In the genomic region with DNA sequence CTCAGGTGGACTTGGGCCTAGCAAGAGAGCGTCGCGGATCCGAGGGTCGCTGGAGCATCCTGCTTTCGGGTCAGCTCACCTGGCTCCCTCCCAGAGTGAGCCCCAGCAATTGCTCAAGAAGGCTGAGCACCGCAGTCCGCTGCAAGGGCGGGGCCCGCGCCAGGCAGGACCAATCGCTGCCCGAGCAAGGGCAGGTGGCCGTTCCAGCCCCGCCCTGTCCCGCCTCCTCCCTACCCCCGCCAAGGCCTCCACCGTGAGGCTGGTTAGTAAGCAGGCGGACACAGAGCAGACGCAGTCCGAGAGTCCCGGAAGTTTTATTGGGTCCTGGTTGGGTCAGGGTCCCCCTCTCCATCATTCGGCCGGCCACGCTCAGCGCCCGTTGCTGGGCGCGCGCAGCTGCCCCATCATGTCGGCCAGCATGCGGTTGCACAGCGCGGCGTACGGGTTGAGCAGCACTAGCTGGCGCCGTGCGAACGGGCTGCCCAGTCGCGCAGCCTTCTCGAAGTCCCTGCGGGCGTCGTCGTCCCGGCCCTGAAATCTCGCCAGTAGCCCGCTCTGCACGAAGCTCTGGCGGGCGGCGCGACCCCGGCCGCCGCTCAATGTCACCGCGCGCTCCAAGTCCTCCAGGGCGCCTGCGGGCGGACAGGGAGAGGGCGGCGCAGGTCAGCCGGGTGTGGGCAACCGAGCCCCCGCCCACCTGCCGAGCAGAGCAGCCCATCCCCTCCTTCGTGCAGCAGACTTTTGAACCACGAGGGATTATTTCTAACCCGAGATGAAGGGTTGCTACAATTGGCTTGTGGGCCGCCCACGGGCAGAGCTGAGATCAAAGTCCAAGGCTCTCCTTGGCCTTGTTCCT, we compare ENCODE assay signal across 8 mouse cellular contexts. TPM values are rescaled to one million over a fixed set of nuclear protein-coding genes. Genes with fewer than 3 reads are reported as not detected.
A peak's percentile ranks its signal among the peaks of the same experiment; 100 is the strongest.
DNase-seq lines count a peak whose midpoint lies in the region; ATAC-seq and TF ChIP-seq lines count a peak whose summit lies in the region.

TSS of gene Tmem25 (minus strand) at position 206 of the 856 bp plus-strand sequence.

- no peaks in the 10 kb centered on the region for H3K9me3 ChIP-seq in ES-Bruce4 (replicated peaks; ENCODE audit: control insufficient read depth, insufficient read depth, low read length, poor library complexity, severe bottlenecking)
- H3K9me3 ChIP-seq in forebrain, embryonic 13.5 days (replicated peaks) = no peaks in the 10 kb centered on the region
- H3K9me3 ChIP-seq in liver, embryonic 15.5 days (replicated peaks) = no peaks in the 10 kb centered on the region
- H3K9me3 ChIP-seq in neural tube, embryonic 12.5 days = no peaks in the 10 kb centered on the region
- H3K9me3 ChIP-seq in stomach, postnatal 0 days (ENCODE audit: control insufficient read depth, low read length) = no peaks in the 10 kb centered on the region

- peak; percentile 97 for ATAC-seq in forebrain, embryonic 13.5 days
- ATAC-seq in liver, embryonic 15.5 days (ENCODE audit: insufficient read depth) = peak; percentile 85
- peak; percentile 95 for ATAC-seq in neural tube, embryonic 12.5 days (ENCODE audit: low FRiP score, low read depth)
- peak; percentile 93 for ATAC-seq in stomach, postnatal 0 days (ENCODE audit: low FRiP score, low TSS enrichment)

- no peaks in the 10 kb centered on the region for H3K4me1 ChIP-seq in ES-Bruce4 (ENCODE audit: control insufficient read depth, insufficient read depth, low read length)
- H3K4me1 ChIP-seq in forebrain, embryonic 13.5 days = peaks cover 17% of the 10 kb centered on the region
- peaks cover 26% of the 10 kb centered on the region for H3K4me1 ChIP-seq in liver, embryonic 15.5 days (replicated peaks)
- peaks cover 16% of the 10 kb centered on the region for H3K4me1 ChIP-seq in neural tube, embryonic 12.5 days
- no peaks in the 10 kb centered on the region for H3K4me1 ChIP-seq in stomach, postnatal 0 days (replicated peaks; ENCODE audit: control insufficient read depth, insufficient read depth)

- no peak within 1 kb of the TSS for H3K27ac ChIP-seq in ES-Bruce4 (ENCODE audit: insufficient read depth, low read length)
- peak within 1 kb of the TSS; percentile 70 for H3K27ac ChIP-seq in forebrain, embryonic 13.5 days
- H3K27ac ChIP-seq in liver, embryonic 15.5 days (replicated peaks) = peak within 1 kb of the TSS; percentile 78
- peak within 1 kb of the TSS; percentile 11; the same call in 1 of the 2 replicates for H3K27ac ChIP-seq in neural tube, embryonic 12.5 days
- H3K27ac ChIP-seq in stomach, postnatal 0 days (replicated peaks) = peak within 1 kb of the TSS; percentile 85

- WGBS in forebrain, embryonic 13.5 days = under 1% methylated on average over 73 of the region's 75 CpGs
- WGBS in liver, embryonic 15.5 days (ENCODE audit: insufficient replicate concordance) = under 1% methylated on average over 75 of the region's 75 CpGs
- under 1% methylated on average over 75 of the region's 75 CpGs for WGBS in neural tube, embryonic 12.5 days
- WGBS in stomach, postnatal 0 days = under 1% methylated on average over 71 of the region's 75 CpGs

- intact Hi-C loops in heart, postnatal 10 days (cut with DNase I) = no loop called here

- TF ChIP-seq CTCF in ES-Bruce4 (IDR thresholded peaks at IDR 0.05; ENCODE audit: low read depth, low read length) = no peak
- TF ChIP-seq CTCF in stomach, postnatal 0 days (IDR thresholded peaks at IDR 0.05; ENCODE audit: low read depth) = no peak

- H3K9ac ChIP-seq in ES-Bruce4 (ENCODE audit: low read depth, poor library complexity, severe bottlenecking) = peak within 1 kb of the TSS; percentile 53
- peak within 1 kb of the TSS; percentile 76 for H3K9ac ChIP-seq in forebrain, embryonic 13.5 days
- H3K9ac ChIP-seq in liver, embryonic 15.5 days = peak within 1 kb of the TSS; percentile 55
- H3K9ac ChIP-seq in neural tube, embryonic 12.5 days = peak within 1 kb of the TSS; percentile 64
- H3K9ac ChIP-seq in stomach, postnatal 0 days (ENCODE audit: low read length) = peak within 1 kb of the TSS; percentile 71

- peak within 1 kb of the TSS; percentile 61 for H3K4me3 ChIP-seq in ES-Bruce4 (ENCODE audit: low read depth, low read length)
- peak within 1 kb of the TSS; percentile 64 for H3K4me3 ChIP-seq in forebrain, embryonic 13.5 days
- H3K4me3 ChIP-seq in liver, embryonic 15.5 days (replicated peaks) = peak within 1 kb of the TSS; percentile 62
- peak within 1 kb of the TSS; percentile 58 for H3K4me3 ChIP-seq in neural tube, embryonic 12.5 days
- peak within 1 kb of the TSS; percentile 52 for H3K4me3 ChIP-seq in stomach, postnatal 0 days (ENCODE audit: low read depth, low read length)

- peak within 1 kb of the TSS; percentile 98 for H3K4me2 ChIP-seq in forebrain, embryonic 13.5 days
- H3K4me2 ChIP-seq in liver, embryonic 15.5 days = peak within 1 kb of the TSS; percentile 92
- H3K4me2 ChIP-seq in neural tube, embryonic 12.5 days (replicated peaks) = peak within 1 kb of the TSS; percentile 82
- peak within 1 kb of the TSS; percentile 96 for H3K4me2 ChIP-seq in stomach, postnatal 0 days (replicated peaks; ENCODE audit: low read depth)

- no peak for TF ChIP-seq EP300 in ES-Bruce4 (IDR thresholded peaks at IDR 0.05; ENCODE audit: insufficient read depth, low read depth, low read length)
- no peak for TF ChIP-seq EP300 in stomach, postnatal 0 days (optimal IDR thresholded peaks at IDR 0.05)

- TF ChIP-seq POLR2A in ES-Bruce4 (IDR thresholded peaks at IDR 0.05; ENCODE audit: insufficient read depth, low read length) = peak; percentile 43

- H3K36me3 ChIP-seq in ES-Bruce4 (ENCODE audit: control insufficient read depth, insufficient read depth, low read length, poor library complexity, severe bottlenecking) = no peaks in the 10 kb centered on the region
- no peaks in the 10 kb centered on the region for H3K36me3 ChIP-seq in forebrain, embryonic 13.5 days (ENCODE audit: poor library complexity, severe bottlenecking)
- H3K36me3 ChIP-seq in liver, embryonic 15.5 days (replicated peaks) = no peaks in the 10 kb centered on the region
- no peaks in the 10 kb centered on the region for H3K36me3 ChIP-seq in neural tube, embryonic 12.5 days
- H3K36me3 ChIP-seq in stomach, postnatal 0 days (ENCODE audit: control insufficient read depth, insufficient read depth, low read length) = no peaks in the 10 kb centered on the region

- peak; percentile 92 for DNase-seq in cerebellum, adult 11 months
- DNase-seq in heart, postnatal 10 days = peak; percentile 87 to 90
- DNase-seq in kidney, postnatal 4 days = peak; percentile 89 to 94
- DNase-seq in stomach, postnatal 0 days (ENCODE audit: low spot score) = peak; percentile 94

- H3K27me3 ChIP-seq in ES-Bruce4 (ENCODE audit: control insufficient read depth, insufficient read depth, low read length, poor library complexity, severe bottlenecking) = no peaks in the 10 kb centered on the region
- peaks cover 24% of the 10 kb centered on the region for H3K27me3 ChIP-seq in forebrain, embryonic 13.5 days
- peaks cover 50% of the 10 kb centered on the region for H3K27me3 ChIP-seq in liver, embryonic 15.5 days
- H3K27me3 ChIP-seq in neural tube, embryonic 12.5 days (replicated peaks) = peaks cover 14% of the 10 kb centered on the region
- H3K27me3 ChIP-seq in stomach, postnatal 0 days (ENCODE audit: control insufficient read depth, insufficient read depth, low read length) = no peaks in the 10 kb centered on the region

RNA-seq across cellular contexts. Expression of gene Tmem25, which starts in this region (rescaled TPM):
- polyA plus RNA-seq in ES-Bruce4 (2011; ENCODE audit: insufficient read depth, insufficient read length, low read depth, missing spikeins) = 1.5 and 2.0 TPM in 2 replicates
- polyA plus RNA-seq in forebrain, embryonic 13.5 days (2015; fragmentation: Nextera tagmentation; extraction: Ambion mirVana) = 3.9 and 4.8 TPM in 2 replicates
- total RNA-seq in heart, postnatal 10 days (2021) = 1 to 10 TPM; 6.7 to 7.4 TPM
- 3.2 and 4.9 TPM in 2 replicates for polyA plus RNA-seq in liver, embryonic 15.5 days (2015; fragmentation: Nextera tagmentation; extraction: Ambion mirVana)
- polyA plus RNA-seq in neural tube, embryonic 12.5 days (2016; fragmentation: Nextera tagmentation; extraction: Ambion mirVana) = 8.0 and 9.0 TPM in 2 replicates
- polyA plus RNA-seq in stomach, postnatal 0 days (2015; fragmentation: Nextera tagmentation; extraction: Ambion mirVana) = 1.7 and 1.9 TPM in 2 replicates
